Comparison of ENCODE assay signal across 9 mouse cellular contexts in the genomic region with DNA sequence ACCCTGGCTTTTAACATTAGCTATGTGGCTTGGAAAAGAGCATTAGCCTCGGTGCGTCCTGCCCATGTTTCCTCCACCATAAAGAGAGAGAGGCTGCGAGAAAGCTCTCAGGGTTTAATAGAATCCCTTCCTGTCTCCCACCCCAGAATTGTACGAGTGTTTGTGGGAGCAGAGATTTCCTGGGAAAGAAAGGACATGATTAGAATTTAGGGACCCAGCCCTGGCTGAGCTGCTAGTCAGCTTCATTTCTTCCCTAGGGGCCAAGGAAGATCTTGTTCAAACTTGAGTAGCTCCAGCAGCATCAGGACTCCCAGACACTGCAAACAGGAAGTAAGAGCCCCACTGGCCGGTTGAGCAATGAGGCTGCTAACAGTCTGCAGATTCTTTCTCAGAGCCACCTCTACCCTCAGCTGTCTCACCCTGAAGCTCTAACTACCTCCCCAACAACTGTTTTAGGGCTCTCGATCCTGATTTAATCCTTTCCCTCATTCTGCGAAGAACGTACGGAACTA. TPM values are rescaled to one million over a fixed set of nuclear protein-coding genes. Genes with fewer than 3 reads are reported as not detected.
A peak's percentile ranks its signal among the peaks of the same experiment; 100 is the strongest.
DNase-seq lines count a peak whose midpoint lies in the region; ATAC-seq and TF ChIP-seq lines count a peak whose summit lies in the region.
"Had no signal": no experiment of that assay in that cellular context is flagged by ENCODE, and none has a peak within 500 bp of the region (broad histone marks: within the 10 kb centered on the region; RNA-seq: fewer than 3 reads in every experiment).

No protein-coding gene starts in this region.

- H3K27ac ChIP-seq in heart, embryonic 15.5 days = peak overlapping the region; percentile 46; the same call in 1 of the 2 replicates
- H3K27ac ChIP-seq in lung, embryonic 14.5 days (ENCODE audit: low read depth) = no peak overlapping the region
- H3K27ac ChIP-seq: midbrain, embryonic 12.5 days had no signal

- H3K4me1 ChIP-seq in heart, embryonic 15.5 days (replicated peaks) = 0 out of 2 replicates have a peak, but pooled peaks cover 9% of the 10 kb centered on the region
- no peaks in the 10 kb centered on the region; the same call in 1 of the 2 replicates for H3K4me1 ChIP-seq in lung, embryonic 14.5 days (ENCODE audit: insufficient read depth)
- H3K4me1 ChIP-seq: midbrain, embryonic 12.5 days had no signal

- H3K9me3 ChIP-seq in heart, embryonic 15.5 days (replicated peaks) = no peaks in the 10 kb centered on the region
- no peaks in the 10 kb centered on the region for H3K9me3 ChIP-seq in lung, embryonic 14.5 days (ENCODE audit: low read depth, low read length)
- H3K9me3 ChIP-seq: midbrain, embryonic 12.5 days had no signal

- no peak overlapping the region for H3K4me3 ChIP-seq in heart, embryonic 15.5 days
- H3K4me3 ChIP-seq in lung, embryonic 14.5 days (ENCODE audit: low read depth, low read length) = no peak overlapping the region
- H3K4me3 ChIP-seq: midbrain, embryonic 12.5 days had no signal

- 53% methylated on average over 9 of the region's 9 CpGs for WGBS in heart, embryonic 15.5 days
- 61% methylated on average over 9 of the region's 9 CpGs for WGBS in lung, embryonic 14.5 days

- no peak overlapping the region for H3K9ac ChIP-seq in heart, embryonic 15.5 days
- no peak overlapping the region for H3K9ac ChIP-seq in lung, embryonic 14.5 days
- H3K9ac ChIP-seq: midbrain, embryonic 12.5 days had no signal

- no peak for TF ChIP-seq CTCF in lung, embryonic 14.5 days (IDR thresholded peaks at IDR 0.05; ENCODE audit: low read depth)

- no peaks in the 10 kb centered on the region for H3K36me3 ChIP-seq in heart, embryonic 15.5 days
- H3K36me3 ChIP-seq in lung, embryonic 14.5 days (ENCODE audit: insufficient read depth) = no peaks in the 10 kb centered on the region
- H3K36me3 ChIP-seq: midbrain, embryonic 12.5 days had no signal

- DNase-seq in urinary bladder, postnatal 14 days (ENCODE audit: low spot score) = peak; percentile 63
- no peak for DNase-seq in urinary bladder, postnatal 10 days (ENCODE audit: low spot score)
- DNase-seq in lung, embryonic 14.5 days = peak; percentile 51
- peak; percentile 27 for DNase-seq in testis, postnatal 10 days (ENCODE audit: low spot score)
- DNase-seq in Muller cell, postnatal 12 days (ENCODE audit: inconsistent ontology term) = no peak
- no peak for DNase-seq in urinary bladder, postnatal 25 days (ENCODE audit: low spot score)
- DNase-seq in adrenal gland, postnatal 36 days = no peak

- no peak for ATAC-seq in heart, embryonic 15.5 days (replicated peaks; ENCODE audit: insufficient number of reproducible peaks, insufficient read depth, low FRiP score, low read depth)
- no peak for ATAC-seq in lung, embryonic 14.5 days (ENCODE audit: insufficient read depth)

- no peaks in the 10 kb centered on the region for H3K27me3 ChIP-seq in heart, embryonic 15.5 days
- H3K27me3 ChIP-seq in lung, embryonic 14.5 days (ENCODE audit: insufficient read depth, low read length) = no peaks in the 10 kb centered on the region
- H3K27me3 ChIP-seq: midbrain, embryonic 12.5 days had no signal

- peak overlapping the region; percentile 1; the same call in 1 of the 2 replicates for H3K4me2 ChIP-seq in heart, embryonic 15.5 days
- H3K4me2 ChIP-seq in lung, embryonic 14.5 days = no peak overlapping the region
- H3K4me2 ChIP-seq: midbrain, embryonic 12.5 days had no signal

RNA-seq across cellular contexts. Expression of a gene that starts 9.2 kb away (rescaled TPM):
- polyA plus RNA-seq in heart, embryonic 15.5 days (2015; fragmentation: Nextera tagmentation; extraction: Ambion mirVana) = 1.4 and 1.9 TPM in 2 replicates
- polyA plus RNA-seq in lung, embryonic 14.5 days (2014; fragmentation: Nextera tagmentation; extraction: Ambion mirVana) = 0.99 TPM in 2 replicates
- 10 to 100 TPM; 33.9 to 59.2 TPM for total RNA-seq in adrenal gland, postnatal 36 days (2021)

RNA-seq across cellular contexts. Expression of a gene that starts 51.7 kb away (rescaled TPM):
- polyA plus RNA-seq in heart, embryonic 15.5 days (2015; fragmentation: Nextera tagmentation; extraction: Ambion mirVana) = 75.7 and 76.8 TPM in 2 replicates
- 46.3 and 46.6 TPM in 2 replicates for polyA plus RNA-seq in lung, embryonic 14.5 days (2014; fragmentation: Nextera tagmentation; extraction: Ambion mirVana)
- 10 to 100 TPM; 45.8 to 54.6 TPM for total RNA-seq in adrenal gland, postnatal 36 days (2021)

Comparison
In these comparisons a context has a peak if more than half of its experiments do, and no peak if none do; other contexts are left out.
1. DNase-seq: peak in urinary bladder, postnatal 14 days (single experiment), lung, embryonic 14.5 days (single experiment) and testis, postnatal 10 days (single experiment); none in urinary bladder, postnatal 10 days (single experiment), Muller cell, postnatal 12 days (single experiment), urinary bladder, postnatal 25 days (single experiment) and adrenal gland, postnatal 36 days (0 of 2).